Mouse (Mus musculus) T-helper 17 cell (primary cell): ENCODE data around the gene Fat4.

Experiments
- in situ Hi-C, 2 experiments: fragments of 300-600 bp; cut with MboI, MseI; formaldehyde crosslinking; loops; 1 replicate in 1 of 2; 2 replicates in 1 of 2; pipeline ENCODE4 v1.15.1; 2025; ENCODE audit warnings: high pct_unique_total_duplicates in 2 of 2

The Fat4 gene

DNA sequence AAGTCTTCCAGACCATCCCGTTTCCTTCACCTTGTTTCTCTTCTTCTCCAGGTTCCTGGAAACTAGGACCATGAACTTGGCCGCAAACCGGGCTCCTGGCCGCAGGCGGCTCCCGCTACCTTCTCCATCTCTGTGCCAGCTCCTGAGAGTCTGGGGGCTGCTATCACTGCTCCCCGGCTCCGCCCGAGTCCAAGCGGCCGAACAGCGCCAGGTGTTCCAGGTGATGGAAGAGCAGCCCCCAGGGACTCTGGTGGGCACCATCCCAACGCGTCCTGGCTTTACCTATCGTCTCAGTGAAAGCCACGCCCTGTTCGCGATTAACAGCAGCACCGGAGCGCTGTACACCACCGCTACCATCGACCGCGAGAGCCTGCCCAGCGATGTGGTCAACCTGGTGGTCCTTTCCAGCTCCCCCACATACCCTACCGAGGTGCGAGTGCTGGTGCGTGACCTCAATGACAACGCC is at the start of gene Fat4:
TSS of gene Fat4 (plus strand) at position 51 of the 466 bp plus-strand sequence.
- in situ Hi-C loops: loop anchor here (5.0 to 25.0 kb wide), 6 partner anchors 818 to 1800 kb away; no protein-coding TSS in a partner anchor

DNA sequence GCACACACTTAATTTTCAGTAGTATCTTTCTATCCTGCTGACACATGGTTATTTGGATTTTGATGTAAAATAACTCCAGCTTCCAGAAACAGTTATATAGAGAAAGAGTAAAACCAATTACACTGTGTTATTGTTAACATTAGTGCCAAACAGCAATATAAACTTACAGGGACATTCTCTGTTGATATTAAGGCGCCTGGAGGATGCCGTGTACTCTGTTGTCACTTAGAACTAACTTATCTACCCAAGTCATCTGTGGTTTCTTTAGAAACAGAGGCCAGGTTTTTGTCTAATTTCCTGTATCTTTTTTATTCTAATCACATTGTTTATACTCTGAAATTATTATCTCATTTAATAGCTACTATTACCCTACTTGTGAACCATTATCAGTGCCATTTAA is 47.3 kb upstream of the Fat4 start:
- in situ Hi-C loops: loop anchor here in 1 of 2 experiments (25.0 kb wide), 1 partner anchor 1227 kb away; no protein-coding TSS in a partner anchor

DNA sequence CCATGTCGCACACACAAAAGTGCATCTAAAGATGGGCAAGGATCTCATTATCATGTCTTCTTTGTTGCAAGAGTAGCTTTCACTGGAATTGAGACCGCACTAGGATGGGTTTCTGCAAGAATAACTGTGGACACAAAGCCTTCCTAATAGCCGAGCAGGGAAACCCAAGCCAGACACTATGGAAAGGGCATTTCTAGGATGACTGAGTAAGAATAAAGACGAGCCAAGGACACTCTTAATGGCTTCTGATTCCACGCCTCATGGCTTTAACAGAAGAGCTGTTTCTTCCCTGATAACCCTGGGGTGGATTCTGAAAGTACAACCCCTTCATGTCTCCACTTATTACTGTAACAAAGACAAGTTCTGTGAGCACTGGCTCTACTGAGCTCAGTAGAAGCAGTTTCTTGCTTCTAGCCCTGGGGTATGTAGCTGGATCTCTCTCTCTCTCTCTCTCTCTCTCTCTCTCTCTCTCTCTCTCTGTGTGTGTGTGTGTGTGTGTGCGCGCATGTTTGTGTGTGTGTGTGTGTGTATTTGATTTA is 43.7 kb upstream of the Fat4 start:
- in situ Hi-C loops: loop anchor here in 1 of 2 experiments (25.0 kb wide), 1 partner anchor 1231 kb away; no protein-coding TSS in a partner anchor

DNA sequence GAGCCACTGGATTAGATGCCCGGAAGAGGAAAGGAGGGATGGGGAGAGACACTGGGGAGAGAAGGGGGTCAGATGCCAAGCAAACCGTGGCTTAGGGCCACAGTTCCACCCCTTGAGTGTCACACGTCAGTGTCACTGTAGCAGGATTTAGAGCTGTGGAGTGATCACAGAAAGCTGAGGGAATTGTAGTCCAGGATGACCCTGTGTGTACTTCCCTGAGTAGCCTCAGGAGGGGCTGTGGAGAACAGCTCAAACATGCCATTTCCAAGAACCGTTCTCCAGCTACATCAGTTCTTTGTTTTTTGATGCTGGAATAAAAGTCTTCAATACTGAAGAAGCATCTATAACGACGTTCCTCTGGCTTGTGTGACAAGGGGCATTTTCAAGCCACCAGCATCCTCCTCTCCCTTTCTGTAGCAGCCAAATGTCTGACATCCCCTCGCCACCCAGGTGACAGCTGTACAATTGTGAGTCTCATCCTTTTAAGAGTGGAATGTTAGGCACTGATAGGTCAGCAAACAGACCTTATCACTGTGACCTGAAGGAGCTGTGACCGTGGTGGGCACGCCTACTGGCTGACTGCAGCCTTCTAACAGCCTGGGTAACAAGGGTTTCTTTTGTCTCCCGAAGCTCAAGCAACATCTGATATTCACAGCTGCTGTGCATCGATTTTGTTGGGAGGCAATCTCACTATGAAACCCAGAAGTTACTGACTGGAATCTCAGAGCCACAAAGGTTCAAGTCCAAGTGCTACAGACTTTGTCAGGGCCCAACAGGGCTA is 39.9 kb upstream of the Fat4 start:
- in situ Hi-C loops: loop anchor here in 1 of 2 experiments (5.0 to 25.0 kb wide), 2 partner anchors 54 to 1234 kb away; no protein-coding TSS in a partner anchor

DNA sequence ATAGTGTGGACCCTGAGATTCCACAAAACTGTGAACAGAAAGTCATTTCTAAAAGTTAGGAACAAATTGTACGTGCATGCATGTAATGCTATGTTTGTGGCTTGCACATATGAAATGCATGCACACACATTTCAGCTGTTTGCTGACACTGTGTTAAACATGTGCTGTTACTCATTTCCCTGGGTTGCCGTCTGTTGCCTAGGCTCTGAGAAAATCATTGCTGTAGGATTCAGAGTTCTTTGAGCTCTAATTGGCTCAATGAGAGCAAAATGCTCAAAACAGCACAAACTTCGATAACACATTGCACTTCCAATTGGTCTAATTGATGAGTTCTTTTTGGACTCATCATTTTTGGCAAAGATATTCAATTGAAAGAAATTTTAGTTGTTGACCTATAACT is 37.7 kb upstream of the Fat4 start:
- in situ Hi-C loops: loop anchor here in 1 of 2 experiments (5.0 to 25.0 kb wide), 2 partner anchors 57 to 1237 kb away; no protein-coding TSS in a partner anchor

DNA sequence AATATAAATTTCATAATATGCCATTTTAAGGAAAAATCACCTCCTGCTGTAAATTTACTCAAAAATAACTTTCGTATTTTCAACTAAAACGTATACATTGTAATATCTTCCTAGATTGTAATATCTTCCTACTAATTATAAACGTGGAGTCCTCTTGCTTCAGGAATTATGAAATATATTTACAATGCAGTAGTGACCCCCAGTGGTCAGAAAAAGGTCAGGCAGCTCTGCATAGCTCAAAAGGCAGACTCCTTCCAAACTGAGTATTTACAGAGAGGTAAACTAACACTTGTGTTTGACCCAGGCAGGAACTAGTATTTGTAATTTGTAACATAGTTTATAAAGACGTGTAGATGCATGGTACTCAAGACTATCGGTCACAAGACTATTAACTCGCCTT is 37.2 kb upstream of the Fat4 start:
- in situ Hi-C loops: loop anchor here in 1 of 2 experiments (5.0 to 25.0 kb wide), 2 partner anchors 57 to 1237 kb away; no protein-coding TSS in a partner anchor

DNA sequence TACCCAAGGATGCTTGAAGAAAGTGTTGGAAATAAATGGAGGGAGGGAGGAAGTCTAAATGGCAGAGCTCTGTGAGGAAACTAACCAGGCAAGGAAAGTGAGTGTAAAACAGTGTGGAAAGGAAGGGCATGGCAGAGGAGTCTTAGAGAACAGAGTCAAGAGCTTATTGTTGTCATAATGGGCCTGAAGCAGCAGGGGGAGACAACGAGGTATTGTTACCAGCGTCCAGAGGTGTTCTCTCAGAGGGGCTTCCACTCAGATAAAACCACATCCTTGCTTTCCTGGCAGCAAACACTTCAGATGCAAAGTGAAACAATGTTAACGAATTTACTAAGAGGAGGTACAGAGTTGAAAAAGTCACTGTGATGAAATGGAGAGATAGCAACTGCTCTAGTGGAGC is 33.1 kb upstream of the Fat4 start:
- in situ Hi-C loops: loop anchor here (5.0 to 25.0 kb wide), 3 partner anchors 191 to 1241 kb away; no protein-coding TSS in a partner anchor

DNA sequence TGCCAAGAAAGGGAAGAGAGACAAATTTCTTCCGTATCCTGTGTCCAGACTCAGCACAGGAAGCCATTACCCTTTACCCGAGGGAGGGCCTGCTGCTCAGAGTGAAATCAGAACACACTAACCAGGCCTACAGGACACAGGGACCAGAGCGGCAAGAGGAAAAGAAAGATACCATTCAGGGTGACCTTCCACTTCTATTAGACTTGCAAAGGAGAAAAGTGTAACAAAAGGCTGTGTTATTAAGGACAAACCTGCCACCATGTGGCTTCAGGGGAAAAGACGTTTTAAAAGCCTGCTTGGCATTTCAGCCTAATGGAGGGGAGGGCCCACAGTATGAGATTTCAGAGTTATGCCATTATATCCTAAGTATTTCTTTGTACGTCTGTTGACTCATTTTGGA is 26.1 kb upstream of the Fat4 start:
- in situ Hi-C loops: loop anchor here in 1 of 2 experiments (25.0 kb wide), 2 partner anchors 198 to 1248 kb away; no protein-coding TSS in a partner anchor

DNA sequence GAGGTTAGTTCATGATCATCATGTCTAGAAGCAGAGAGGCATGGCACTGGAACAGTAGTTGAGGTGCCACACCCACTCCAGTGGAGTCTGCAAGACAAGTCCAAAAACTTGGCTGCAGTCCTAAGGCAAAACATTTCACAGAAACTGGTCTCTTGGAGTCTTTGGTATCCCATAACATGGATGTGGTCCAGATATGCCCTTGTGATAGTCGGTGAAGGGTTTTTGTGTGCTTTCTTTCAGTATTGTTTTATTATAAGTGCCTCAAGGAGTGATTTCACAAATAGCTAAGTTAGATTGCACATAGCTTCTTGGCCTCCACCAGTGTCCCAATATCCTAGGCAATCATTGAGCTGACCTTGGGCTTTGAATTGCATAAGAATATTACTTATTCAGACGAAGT is 15.4 kb upstream of the Fat4 start:
- in situ Hi-C loops: loop anchor here in 1 of 2 experiments (25.0 kb wide), 2 partner anchors 209 to 1259 kb away; no protein-coding TSS in a partner anchor

DNA sequence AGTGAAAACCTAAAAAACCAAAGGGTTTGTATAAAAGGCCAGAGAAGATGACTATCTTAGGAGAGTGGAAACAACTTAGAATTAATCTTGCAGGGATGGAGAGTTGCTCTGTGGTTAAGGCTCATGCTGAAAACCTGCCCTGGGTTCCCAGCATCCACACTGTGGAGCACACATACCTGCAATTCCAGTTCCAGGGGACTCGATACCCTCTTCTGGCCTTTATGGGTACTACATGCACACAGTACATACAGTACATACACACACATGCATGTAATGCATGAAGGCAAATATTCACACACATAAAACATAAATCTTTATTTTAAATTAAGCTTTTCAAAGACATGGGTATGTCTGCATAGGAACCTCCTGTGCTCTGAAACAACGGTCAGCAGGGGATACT is 10.9 kb upstream of the Fat4 start:
- in situ Hi-C loops: loop anchor here (25.0 kb wide), 2 partner anchors 1786 to 1811 kb away; no protein-coding TSS in a partner anchor

DNA sequence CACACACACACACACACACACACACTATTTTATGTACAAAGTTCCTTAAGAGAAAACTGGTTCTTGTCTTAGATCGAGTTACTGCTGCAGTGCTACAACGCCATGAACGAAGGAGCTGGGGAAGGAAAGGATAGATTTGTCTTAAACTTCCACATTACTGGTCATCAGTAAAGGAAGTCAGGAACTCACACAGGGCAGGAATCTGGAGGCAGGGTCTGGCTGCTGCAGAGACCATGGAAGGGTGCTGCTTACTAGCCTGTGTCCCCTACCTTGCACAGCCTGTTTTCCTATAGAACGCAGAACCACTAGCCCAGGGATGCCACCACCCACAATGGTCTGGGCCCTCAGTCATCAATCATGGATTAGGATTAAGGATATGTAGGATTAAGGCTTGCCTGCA is 10.0 kb upstream of the Fat4 start:
- in situ Hi-C loops: loop anchor here (25.0 kb wide), 2 partner anchors 1786 to 1811 kb away; no protein-coding TSS in a partner anchor

DNA sequence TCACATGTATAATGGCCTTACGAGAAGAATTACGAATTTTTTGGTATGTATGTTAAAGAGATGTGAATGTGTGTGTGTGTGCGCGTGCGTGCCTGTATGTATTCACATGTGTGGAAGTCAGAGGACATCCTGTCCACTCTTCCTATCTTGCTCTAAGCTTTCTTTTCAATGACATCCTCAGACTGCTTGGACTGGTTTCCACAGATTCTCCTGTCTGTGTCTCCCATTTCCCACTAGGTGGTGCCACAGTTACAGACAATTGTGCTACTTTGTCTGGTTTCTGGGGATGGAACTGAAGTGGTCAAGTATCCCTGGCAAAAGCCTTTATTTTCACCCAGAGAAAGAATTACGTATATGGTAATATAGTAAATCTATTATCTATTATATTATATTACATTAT is 4.0 kb upstream of the Fat4 start:
- in situ Hi-C loops: loop anchor here (10.0 to 25.0 kb wide), 3 partner anchors 822 to 1805 kb away; no protein-coding TSS in a partner anchor

DNA sequence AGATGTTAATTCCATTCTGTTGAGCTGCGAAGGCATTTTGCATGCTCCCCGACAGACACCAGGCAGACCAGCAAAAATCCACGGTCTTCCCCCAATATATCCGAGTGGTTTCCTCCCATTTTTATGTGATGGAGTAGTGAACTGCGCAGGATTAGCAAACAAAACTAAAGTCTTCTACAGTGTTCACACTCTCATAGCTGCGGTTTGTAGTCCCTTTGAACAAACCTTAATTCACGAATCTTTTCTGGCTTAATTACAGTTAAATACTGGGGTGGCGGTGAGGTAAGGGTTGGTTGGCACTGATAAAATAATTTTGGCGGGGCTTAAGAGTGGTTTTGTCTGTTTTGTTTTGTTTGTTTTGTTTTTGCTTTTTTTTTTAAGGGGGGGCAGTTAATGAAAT is 3.1 kb upstream of the Fat4 start:
- in situ Hi-C loops: loop anchor here (10.0 to 25.0 kb wide), 3 partner anchors 821 to 1804 kb away; no protein-coding TSS in a partner anchor

DNA sequence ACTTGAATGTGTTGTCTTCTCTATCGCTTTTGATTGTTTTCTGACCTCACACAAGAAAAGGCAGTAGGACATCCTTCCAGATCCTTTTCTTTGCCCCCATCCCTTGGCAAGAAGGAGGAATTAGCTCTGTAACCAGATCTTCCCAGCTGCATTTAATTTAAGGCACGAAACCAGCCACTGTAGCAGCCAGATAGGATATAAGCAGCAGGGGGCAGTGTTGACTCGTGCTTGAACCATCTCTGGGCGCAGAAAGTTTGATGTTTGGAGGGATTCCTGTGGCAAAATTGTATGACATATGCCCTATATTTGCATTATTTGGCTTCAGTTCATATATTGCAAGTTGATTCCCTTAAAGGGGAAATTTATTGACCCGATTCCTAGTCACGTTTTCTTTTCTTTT is 2.5 kb upstream of the Fat4 start:
- in situ Hi-C loops: loop anchor here (10.0 to 25.0 kb wide), 3 partner anchors 821 to 1803 kb away; no protein-coding TSS in a partner anchor

DNA sequence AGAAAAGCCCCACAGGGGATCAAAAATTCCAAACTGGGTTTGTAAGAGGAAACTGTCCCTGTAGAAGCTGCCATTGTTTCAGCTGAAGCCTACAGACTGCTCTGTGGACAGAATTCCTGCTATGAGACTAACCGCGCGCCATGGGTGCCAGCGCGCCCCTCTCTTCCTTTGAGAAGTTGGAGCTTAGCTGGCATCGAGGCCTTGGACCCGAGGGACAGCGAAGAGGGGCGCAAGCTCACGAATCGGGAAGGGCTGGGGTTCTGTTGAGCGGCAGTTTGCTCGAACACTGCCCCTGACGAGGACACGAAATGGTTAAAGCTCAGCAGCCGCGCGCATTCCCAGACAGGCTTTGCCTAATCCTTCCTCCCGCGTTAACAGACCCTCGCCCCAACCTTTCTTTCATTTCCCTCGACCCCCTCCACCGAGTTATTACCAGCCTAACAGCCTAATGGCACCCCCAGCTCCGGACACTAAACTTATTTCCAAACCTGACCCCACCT is 1.8 kb upstream of the Fat4 start:
- in situ Hi-C loops: loop anchor here (5.0 to 25.0 kb wide), 6 partner anchors 820 to 1802 kb away; no protein-coding TSS in a partner anchor

DNA sequence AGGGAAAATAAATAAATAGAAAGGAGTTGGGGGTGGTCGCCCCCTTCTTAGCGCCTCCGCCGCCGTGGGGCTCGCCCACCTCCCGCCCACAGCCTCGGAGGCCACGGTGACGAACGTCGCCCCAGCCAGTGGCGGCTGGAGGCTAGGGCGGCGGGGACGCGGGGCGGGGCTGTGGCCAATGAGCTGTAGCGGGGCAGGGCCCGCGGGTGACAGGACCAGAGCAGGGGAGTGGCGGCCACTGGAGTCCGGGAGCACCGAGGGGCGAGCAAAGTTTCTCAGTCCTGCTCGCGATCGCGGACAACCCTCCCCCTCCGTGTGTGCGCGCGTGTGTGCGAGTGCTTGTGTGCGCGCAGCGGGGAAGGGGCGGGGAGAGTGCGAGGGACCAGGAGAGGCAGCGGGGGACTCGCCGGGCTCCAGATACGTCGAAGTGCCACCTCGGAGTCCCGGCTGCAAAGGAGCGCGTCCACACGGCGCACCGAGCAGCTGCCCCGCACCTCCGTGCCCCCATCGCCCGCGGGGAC is 1.2 kb upstream of the Fat4 start:
- in situ Hi-C loops: loop anchor here (5.0 to 25.0 kb wide), 6 partner anchors 819 to 1802 kb away; no protein-coding TSS in a partner anchor

DNA sequence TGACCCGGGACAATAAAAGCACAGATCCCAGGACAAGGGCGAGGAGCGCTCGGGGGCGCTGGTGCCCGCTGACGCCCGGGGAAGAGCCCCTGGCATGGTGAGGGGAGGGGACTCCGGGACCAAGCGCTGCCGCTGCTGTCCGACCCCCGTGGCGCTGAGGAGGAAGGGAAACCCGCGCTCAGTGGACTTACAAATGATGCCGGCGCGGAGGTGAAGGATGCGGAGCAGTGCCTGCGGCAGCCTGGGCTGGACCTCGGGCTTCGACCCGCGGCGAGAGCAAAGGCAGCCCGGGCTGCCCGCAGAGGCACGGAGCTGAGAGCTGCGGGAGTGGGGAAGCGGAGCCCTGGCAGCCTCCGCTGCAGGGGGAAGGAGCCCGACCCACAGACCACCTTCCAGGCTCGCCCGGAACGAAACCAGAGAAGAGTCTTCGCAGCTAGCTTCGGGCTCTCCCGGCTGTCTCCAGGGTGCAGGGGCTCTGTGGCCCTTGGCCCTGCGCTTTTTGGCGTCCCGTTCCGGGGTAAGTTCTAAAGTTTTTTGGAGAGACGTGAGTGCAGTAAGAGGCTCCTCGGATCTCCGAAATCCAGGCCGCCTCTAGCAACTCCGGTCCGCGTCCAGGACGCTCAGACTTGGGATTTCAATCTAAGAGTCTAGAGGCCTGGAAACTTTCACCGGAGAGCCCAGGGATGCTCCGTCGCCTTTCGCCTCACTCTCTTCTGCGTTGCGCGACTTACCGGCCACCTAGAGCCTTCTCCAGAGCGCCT is 499 bp upstream of the Fat4 start:
- in situ Hi-C loops: loop anchor here (5.0 to 25.0 kb wide), 6 partner anchors 819 to 1801 kb away; no protein-coding TSS in a partner anchor

DNA sequence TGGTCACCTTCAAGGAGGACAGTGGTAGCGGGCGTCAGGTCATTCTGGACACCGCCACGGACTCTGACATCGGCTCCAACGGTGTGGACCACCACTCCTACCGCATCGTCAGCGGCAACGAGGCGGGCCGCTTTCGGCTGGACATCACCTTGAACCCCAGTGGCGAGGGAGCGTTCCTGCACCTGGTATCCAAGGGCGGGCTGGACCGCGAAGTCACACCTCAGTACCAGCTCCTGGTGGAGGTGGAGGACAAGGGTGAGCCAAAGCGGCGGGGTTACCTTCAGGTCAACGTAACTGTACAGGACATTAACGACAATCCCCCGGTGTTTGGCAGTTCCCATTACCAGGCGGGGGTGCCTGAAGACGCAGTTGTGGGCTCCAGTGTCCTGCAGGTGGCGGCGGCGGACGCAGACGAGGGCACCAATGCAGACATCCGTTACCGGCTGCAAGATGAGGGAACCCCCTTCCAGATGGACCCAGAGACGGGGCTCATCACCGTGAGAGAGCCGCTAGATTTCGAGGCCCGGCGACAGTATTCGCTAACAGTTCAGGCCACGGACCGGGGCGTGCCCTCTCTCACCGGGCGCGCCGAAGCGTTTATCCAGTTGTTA is 746 bp downstream of the Fat4 start:
- in situ Hi-C loops: loop anchor here (5.0 to 25.0 kb wide), 6 partner anchors 817 to 1800 kb away; no protein-coding TSS in a partner anchor

DNA sequence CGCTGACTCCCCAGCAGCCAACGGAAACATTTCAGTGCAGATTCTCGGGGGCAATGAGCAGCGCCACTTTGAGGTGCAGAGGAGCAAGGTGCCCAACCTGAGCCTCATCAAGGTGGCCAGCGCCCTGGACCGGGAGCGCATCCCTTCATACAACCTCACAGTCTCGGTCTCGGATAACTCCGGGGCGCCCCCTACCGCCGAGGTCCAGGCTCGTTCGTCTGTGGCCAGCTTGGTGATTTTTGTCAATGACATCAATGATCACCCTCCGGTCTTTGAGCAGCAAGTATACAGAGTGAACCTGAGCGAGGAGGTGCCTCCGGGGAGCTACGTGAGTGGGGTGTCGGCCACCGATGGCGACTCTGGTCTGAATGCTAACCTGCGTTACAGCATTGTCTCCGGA is 1.4 kb downstream of the Fat4 start:
- in situ Hi-C loops: loop anchor here (5.0 to 25.0 kb wide), 6 partner anchors 817 to 1799 kb away; no protein-coding TSS in a partner anchor

DNA sequence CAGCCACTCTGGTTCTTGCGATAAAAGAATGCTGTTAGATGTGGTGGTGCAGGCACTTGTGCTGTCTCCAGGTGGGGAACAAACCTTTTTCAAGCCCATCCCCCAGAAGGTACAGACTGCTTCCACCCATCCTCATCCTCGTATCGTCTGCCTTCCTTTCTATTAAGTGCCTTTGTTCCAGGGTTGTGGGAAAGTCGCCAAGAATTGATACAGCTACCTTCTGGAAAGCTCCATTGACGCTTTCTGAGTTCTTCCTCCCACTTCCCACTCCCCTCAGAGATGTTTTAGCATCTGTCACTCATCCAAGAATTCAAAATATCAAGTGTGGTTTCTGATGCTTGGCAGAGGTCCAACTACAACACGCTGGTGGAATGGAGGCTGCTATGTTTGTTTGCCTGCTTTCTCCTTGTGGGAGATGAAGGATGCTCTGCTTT is 6.1 kb downstream of the Fat4 start:
- in situ Hi-C loops: loop anchor here (10.0 to 25.0 kb wide), 4 partner anchors 922 to 1794 kb away; no protein-coding TSS in a partner anchor
